Mouse (Mus musculus) left cerebral cortex, postnatal 36 days (tissue): ENCODE results near the gene Mtnr1a. TPM values are rescaled to one million over a fixed set of nuclear protein-coding genes. Genes with fewer than 3 reads are reported as not detected.
A peak's percentile ranks its signal among the peaks of the same experiment; 100 is the strongest.
"Not testable (repeated sequence)": the region's sequence is repeated elsewhere in the genome, so short reads cannot be mapped to it uniquely, and the experiment has no call there.

Experiments
- DNase-seq, 2 experiments: peaks; one replicate each; pipeline ENCODE4 v3.0.0; 2021 to 2022; ENCODE audit warnings: low spot score in 2 of 2, mixed read lengths in 1 of 2
- intact Hi-C: fragments of 180-260 bp; cut with DNase I; formaldehyde crosslinking; loops from one replicate; pipeline ENCODE4 v1.15.1; 2025
- total RNA-seq, 2 experiments: library from RNA; stranded (reverse); gene quantifications; 2 replicates each; pipeline ENCODE4 v1.2.3; 2021

Gene Mtnr1a
- total RNA-seq, result not detected

DNA sequence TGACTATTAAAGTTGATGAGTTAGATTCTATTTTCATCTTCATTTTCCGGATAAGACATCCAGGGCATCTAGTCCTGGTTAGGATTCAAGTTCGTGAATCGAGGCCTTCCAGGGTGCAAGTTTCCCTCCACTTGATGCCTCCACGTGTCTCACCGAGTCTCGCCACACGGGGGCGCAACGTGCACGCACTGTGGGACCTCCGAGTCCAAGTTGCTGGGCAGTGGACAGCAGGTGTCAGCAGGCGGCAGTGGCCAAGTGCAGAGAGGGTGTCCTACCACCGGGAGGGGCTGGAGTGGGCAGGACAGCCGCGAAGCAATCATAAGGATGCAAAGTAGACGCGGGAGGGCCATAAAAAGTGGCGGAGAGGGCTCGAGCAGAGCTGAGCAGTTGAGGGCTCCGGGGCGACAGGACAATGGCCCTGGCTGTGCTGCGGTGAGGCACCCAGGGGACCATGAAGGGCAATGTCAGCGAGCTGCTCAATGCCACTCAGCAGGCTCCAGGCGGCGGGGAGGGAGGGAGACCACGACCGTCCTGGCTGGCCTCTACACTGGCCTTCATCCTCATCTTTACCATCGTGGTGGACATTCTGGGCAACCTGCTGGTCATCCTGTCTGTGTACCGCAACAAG lies at the start of gene Mtnr1a:
Gene Mtnr1a (plus strand): TSS at position 379 of the 628 bp plus-strand sequence.
- intact Hi-C loops, result loop anchor here (1.0 kb wide), 1 partner anchor 169 kb away; no protein-coding TSS in a partner anchor
- DNase-seq, result peak; percentile 83 to 85

DNA sequence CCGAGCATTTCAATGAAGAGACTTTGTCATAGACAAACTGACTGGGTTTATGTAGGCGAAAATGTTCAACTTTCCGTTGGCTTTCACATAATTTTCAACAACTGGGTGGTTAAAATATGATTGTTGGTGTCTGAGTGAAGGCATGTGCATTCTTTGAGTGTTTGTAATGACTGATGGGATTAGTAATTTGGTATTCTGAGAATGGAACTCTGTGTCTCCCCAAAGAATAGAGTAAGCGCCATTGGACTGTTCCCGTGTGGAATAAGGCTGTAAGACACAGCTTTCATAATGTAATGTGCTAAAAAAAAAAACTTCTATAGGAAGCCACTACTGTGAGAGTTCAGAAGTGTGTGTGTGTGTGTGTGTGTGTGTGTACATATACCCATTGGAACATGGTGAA lies 49.7 kb upstream of the Mtnr1a start:
- no peak for DNase-seq
- intact Hi-C loops, result no loop called here

DNA sequence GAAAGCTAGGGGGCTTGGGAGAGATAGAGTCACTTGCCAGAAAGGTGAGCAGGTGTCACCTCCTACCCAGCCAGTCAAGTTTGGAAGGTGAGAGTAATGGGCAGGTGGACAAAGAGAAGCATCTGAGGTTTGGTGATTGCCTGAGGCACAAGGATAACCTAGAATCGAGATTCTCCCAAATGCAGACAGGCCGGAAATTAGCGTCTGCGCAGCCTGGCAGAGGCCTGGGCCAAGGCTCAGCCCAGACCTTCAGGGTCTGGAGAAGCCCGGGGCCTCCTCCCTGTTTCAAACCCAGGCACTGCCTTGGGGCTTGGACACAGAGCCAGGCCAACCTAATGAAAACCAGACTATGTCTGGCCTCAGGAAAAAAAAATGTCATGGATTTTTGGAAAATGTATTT lies 47.8 kb upstream of the Mtnr1a start:
- no peak for DNase-seq
- intact Hi-C loops, result no loop called here

DNA sequence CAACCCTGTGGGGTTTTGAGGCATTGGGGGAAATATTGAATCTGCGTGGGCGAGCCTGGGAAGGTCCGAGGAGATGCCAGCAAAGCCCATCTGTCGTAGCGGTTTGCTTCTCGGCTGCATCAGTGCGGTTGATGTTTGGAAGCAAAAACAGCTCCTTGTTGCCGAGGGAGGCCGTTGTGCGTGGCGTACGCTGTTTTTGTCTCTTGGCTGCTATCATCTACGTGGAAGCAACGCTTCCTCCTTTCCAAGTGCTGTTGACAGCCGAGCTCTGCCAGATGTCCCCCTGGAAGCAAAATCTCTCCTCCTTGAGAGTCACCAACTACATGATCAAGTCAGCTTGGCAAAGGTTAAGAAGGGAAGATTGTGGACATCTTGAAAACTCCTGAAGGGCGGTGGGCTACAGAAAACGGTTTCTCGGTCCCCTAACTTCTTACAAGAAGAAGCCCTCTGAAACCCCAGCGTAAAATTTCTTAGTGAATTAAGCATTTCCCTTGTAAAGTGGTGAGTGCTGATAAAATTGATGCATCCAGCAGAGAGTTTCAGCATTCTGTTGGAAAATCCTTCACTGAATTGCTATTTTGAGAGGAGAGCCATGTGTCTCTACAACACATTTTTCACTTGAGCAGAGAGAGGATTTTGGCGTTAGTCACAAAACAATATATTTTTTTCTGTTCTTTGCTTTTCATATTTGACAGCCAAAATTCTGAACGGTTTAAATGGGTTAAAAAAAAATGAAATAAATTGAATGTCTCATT lies 46.8 kb upstream of the Mtnr1a start:
- peak; percentile 61 to 75 for DNase-seq
- intact Hi-C loops, result no loop called here

DNA sequence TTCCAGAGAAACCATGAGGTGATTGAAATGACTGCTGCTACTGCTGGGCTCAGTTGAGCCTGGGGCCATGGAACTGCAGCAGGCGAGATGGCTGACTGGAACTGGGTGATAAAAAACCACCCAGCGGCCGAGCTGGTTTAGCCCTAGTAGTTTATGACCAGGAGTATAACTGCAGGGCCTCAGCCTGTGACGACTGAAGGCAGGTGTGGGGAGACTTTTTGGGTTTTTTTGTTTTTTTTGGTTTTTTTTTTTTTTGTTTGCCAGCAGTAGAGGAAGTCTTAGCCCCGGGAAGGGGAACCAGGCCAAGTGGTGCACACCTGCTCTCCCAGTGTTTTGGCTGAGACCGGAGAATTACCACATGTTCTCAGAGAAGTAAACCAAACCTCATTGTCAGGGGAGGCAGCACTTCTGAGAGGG lies 40.8 kb upstream of the Mtnr1a start:
- DNase-seq, result no peak
- intact Hi-C loops, result no loop called here

DNA sequence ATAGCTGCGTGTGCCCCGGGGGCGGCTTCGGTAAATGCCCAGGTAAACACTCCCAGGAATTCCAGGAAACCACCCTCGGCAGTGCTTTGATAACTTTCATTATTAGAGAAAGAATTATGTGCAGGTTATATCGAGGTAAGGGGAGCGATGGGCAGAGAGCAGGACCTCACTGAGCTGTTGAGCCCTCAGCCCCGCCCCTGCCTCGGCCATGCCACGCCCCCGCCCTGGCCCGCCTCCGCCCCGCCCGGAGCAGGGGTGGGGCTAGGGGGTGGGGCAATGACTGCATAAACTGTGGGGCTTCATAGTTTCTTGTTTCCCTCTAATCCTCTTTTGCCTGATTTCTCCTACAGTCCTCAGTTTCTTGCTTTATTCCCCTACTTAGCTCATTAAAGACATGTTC lies 30.6 kb upstream of the Mtnr1a start:
- intact Hi-C loops, result no loop called here
- no peak for DNase-seq

DNA sequence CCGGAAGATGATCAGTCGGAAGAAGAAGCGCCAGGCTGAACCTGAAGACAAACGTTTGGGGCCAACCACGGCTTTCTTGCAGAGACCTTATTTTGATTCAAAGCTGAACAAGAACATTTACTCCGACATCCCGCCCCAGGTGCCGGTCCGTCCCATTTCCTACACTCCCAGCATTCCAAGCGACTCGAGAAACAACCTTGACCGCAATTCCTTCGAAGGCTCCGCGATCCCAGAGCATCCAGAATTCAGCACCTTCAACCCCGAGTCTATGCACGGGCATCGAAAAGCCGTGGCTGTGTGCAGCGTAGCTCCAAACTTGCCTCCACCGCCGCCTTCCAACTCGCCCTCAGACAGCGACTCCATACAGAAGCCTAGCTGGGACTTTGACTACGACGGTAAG lies 24.8 kb upstream of the Mtnr1a start:
- DNase-seq, result no peak
- intact Hi-C loops, result no loop called here

DNA sequence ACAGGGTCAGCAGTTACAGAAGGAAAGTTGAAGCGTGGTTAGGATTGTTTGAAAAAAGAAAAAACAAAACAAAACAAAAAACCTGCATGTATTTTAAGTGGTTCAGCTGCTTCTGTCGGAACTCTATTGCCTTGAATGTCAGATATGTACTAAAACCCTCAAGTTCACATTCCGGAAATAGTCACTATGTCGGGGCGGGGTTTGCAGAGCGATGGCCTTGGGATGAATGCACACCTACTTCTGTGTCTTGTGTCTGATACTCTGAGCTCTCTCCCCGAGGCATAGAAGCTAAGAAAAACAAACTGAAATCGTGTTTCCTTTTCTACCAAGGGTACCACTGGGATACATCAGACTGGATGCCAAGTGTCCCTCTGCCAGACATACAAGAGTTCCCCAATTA lies 18.5 kb upstream of the Mtnr1a start:
- intact Hi-C loops, result no loop called here

DNA sequence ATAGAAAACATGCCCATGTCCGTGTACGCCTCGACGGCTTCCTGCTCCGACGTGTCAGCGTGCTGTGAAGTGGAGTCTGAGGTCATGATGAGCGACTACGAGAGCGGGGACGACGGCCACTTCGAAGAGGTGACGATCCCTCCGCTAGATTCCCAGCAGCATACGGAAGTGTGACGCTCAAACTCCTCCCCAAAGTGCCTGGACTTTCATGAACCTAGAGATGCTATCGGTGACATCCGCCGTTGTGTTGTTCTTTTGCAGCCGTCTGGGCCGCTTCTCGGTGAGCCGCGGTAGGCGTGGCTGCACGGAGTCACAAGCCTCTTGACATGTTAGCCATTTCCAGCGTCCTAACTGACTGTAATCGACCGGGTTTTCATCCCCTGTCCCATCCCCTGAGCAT lies 17.7 kb upstream of the Mtnr1a start:
- DNase-seq, result no peak
- intact Hi-C loops, result no loop called here

More for the DNA sequence above, 18.5 kb upstream of the Mtnr1a start:
- DNase-seq, result no peak

DNA sequence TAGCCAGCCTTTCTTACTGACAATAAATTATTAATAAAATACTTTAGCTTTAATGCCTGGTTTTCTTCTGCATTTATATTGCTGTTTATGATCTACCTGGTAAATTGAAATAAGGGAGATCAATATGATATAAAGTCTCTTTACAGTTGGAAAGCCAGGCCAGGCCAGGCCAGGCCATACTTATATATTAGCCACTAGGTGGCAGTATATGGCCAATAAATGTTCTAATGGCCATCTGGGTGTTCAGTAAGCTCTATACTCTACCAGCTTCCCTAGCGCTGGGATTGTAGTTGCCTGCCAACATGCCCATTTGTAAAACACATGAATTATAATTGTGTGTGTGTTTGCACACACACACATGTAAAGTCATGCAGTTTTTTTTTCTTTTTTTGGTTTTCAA lies 16.7 kb upstream of the Mtnr1a start:
- DNase-seq, result no peak
- intact Hi-C loops, result no loop called here

DNA sequence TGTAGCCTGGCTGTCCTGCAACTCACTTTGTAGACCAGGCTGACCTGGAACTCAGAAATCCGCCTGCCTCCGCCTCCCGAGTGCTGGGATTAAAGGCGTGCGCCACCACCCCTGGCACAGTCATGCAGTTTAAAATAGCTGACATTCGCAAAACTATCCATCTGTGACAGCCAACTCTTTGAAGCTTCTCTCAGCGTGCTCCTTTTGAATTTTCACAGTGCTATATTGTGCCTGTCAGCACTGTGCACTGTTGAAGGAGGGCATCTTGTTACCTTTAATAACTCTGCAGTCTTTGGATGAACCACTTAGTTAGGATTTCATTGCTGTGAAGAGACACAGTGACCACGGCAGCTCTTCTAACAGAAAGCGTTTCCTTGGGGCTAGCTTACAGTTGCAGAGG lies 16.3 kb upstream of the Mtnr1a start:
- intact Hi-C loops, result no loop called here
- no peak for DNase-seq

DNA sequence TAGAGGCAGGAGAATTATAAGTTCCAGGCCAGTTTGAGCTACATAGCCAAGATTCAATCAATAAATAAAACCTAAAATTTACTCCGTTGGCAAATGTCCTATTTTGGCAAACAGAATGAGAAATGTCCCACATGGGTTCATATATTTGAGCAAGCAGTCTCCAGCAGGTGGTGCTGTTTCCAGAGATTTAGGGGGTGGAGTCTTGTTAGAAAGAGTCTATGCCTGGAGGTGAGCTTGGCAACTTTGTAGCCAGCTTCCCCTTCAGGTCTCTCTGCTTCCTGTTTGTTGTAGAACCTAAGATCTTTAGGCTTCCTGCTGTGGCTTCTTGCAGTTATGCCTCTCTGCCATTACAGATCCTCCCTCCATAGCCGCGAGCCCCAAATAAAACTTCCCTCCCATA lies 13.4 kb upstream of the Mtnr1a start:
- intact Hi-C loops, result no loop called here
- DNase-seq, result no peak

DNA sequence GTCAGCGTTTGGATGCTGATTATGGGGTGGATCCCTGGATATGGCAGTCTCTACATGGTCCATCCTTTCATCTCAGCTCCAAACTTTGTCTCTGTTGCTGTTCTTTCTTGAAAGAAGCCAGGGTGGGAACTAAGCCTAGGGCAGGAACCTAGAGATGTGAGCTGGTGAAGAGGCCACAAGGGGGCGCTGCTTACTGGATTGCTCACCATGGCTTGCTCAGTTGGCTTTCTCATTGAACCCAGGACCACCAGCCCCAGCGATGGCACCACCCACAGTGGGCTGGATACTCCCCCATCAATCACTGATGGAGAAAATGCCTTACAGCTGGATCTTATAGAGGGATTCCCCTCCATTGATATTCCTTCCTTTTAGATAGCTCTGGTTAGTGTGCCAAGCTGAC lies 12.1 kb upstream of the Mtnr1a start:
- intact Hi-C loops, result no loop called here
- no peak for DNase-seq

DNA sequence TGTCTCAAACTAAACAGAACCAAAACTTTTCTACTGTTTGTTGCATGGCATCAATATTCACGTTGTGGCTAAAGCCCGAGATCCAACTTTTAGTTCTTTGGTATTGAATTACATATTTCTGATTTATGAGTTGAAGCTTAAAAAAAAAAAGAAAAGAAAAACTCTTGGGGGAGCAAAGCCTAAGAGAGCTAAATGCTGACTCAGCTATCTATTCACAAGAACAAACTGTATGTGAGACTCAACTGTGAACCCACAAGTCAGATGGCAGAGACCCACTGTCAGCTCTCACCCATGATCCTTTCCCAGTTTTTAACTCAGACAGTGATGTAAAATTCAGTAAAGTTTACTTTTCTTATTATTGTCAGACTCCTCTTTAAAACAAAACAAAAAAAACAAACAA lies 8.9 kb upstream of the Mtnr1a start:
- intact Hi-C loops, result no loop called here
- no peak for DNase-seq

DNA sequence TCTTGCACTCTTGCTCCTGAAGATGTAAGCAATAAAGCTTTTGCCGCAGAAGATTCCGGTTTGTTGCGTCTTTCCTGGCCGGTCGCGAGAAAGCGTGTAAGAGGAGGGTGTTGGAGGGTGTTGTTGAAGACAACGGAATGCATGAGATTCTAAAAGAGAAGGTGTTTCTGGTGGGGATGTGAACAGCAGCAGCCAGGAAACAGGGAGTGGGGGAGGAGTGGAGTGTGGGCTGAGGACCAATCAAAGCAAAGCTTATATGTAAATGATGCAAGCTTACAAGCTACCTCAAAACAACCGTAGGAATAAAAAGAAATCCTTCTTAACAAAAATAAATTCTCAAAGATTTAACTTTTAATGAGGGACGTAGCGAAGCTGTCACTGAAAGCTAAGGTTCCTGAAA lies 6.6 kb upstream of the Mtnr1a start:
- intact Hi-C loops, result no loop called here
- DNase-seq, result no peak

DNA sequence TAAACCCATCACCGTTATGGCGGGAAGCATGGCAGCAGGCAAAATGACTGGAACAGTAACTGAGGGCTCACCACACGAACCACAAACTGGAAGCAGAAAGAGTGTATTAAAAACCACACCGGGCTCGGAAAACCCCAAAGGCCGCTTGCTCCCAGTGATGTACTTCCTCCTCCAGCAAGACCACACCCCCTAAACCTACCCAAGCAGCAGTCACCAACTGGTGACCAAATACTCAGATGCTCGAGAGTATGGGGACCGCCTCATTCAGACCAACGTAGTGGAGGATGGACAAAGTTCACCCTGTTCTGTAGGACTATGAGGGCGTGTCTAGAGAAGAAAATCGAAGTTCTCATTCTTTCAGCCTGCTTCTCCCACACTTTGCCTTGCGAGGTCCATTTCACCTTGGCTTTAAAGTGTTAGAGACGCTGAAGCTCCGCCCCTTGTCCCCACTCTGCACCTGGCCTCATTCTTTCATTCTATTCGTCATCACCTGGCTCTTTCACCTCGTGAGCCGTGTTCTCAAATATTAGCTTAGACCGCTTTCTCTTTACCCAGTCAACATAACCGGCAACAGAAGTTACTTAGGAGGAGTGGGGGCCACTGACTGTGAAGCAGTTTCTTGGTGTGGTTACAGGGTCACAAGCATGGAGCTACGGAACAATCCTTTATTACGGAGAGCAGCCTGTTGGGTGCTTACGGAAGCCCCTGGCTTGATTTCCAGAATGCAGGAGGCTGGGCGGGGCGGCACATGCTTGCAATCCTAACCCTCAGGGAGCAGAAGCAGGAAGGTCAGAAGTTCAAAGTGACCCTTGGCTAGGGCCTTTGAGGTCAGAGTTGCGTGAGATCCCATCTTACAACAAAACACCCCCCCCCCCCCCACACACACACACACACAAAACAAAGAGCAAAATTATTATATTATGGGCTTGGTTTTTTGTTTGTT lies 5.7 kb upstream of the Mtnr1a start:
- intact Hi-C loops, result no loop called here
- DNase-seq, result no peak

DNA sequence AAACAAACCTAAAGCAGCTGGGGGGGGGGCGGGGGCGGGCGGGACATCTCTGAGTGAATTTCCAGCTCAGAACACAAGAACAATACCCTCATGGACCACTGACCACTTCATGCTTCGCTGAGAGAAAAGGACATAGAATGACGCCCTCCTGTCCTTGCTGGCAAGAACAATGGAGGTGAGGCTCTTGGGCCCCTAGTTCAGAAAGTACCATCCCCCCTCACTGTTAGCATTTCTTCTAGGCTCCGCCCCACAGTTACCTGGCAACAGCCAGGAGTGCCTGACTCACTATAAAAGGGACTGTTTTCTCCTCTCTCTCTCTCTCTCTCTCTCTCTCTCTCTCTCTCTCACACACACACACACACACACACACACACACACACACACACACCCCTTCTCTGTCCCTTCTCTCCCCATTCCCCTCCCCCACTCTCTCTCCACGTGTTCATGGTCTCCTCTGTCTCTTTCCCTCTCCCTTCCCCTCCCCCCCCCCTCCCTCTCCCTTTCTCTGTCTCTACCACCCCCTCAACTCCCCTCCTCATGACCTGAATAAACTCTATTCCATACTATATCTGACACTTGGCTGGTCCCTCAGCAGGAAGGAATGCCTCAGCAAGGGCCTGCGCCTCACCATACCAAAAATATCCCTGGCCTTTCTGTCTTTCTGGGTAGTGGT lies 4.6 kb upstream of the Mtnr1a start:
- intact Hi-C loops, result no loop called here
- DNase-seq, result no peak

DNA sequence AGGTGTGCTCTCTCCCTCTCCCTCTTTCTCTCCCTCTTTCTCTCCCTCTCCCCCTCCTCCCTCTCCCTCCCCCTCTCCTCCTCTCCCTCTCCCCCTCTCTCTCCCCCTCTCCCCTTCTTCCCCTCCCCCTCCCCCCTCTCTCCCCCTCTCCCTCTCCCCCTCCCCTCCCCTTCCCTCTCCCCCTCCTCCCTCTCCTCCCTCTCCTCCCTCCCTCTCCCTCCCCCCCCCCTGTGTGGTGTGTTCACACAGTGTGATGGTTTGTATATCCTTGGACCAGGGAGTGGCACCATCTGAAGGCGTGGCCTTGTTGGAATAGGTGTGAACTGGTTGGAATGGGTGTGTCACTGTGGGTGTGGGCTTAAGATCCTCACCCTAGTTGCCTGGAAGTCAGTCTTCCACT lies 3.5 kb upstream of the Mtnr1a start:
- DNase-seq, intact Hi-C loops: not testable (repeated sequence)

DNA sequence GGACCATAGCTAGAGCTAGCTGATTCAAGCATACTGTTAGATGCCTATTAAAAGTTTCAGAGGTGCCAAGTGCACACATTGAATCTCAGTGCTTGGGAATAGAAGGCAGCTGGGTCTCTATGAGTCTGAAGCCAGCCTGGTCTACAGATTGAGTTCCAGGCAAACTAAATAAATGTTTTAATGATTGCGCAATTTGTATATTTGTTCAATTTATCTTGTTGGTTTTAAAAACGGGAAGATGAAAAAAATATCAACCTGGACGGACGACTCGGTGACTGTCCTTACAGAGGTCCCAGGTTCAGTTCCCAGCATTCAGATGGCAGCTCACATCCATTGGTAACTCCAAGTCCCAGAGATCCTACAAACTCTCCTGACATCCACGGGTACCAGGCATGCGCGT lies 2.0 kb downstream of the Mtnr1a start:
- intact Hi-C loops, result no loop called here
- DNase-seq, result no peak

DNA sequence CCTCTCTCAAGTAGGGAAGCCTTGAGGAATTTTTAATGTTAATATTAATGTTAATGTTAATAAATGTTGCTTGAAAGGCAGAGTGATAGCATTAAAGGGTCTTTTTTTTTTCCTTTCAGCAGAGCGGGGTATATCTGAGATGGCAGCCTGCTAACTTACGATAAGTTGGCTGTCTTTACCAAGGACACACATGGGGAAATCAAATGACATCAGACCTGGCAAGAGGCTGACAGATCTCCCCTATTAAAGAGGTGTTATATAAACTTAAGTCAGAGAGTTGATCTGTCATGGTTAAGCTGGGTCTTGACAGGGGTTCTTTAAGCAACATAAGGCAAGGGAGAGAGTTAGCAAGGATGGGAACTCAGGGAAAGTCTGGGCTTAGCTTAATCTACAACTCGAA lies 11.9 kb downstream of the Mtnr1a start:
- intact Hi-C loops, result no loop called here
- DNase-seq, result no peak
